Mouse (Mus musculus) layer of hippocampus, adult 2 months (tissue): Measurements from ENCODE around the gene Ptbp1. TPM values are rescaled to one million over a fixed set of nuclear protein-coding genes. Genes with fewer than 3 reads are reported as not detected.
"Not testable (repeated sequence)": the region's sequence is repeated elsewhere in the genome, so short reads cannot be mapped to it uniquely, and the experiment has no call there.

Experiments used
- DNase-seq, 2 experiments: peaks; one replicate each; pipeline ENCODE4 v3.0.0; 2022; ENCODE audit warnings: low spot score in 2 of 2
- H3K27ac ChIP-seq: fragments of 200-600 bp; 2 replicates; pipeline ENCODE4 v1.8.1; 2022
- H3K4me3 ChIP-seq: fragments of 200-600 bp; 2 replicates; pipeline ENCODE4 v1.8.1; 2022; ENCODE audit warnings: mild to moderate bottlenecking
- CTCF ChIP-seq: fragments of 200-600 bp; conservative IDR thresholded peaks from 2 replicates; pipeline ENCODE4 v1.8.1; 2022; ENCODE audit warnings: antibody characterized with exemption, mild to moderate bottlenecking, moderate library complexity
- total RNA-seq, 2 experiments: library from RNA; stranded (reverse); gene quantifications; 2 replicates each; pipeline ENCODE4 v1.2.3; 2021

Gene Ptbp1
- total RNA-seq, 2 experiments from 2014 or later: 56.9 to 58.7 TPM

GRCm38 (mm10) chr10:79865801-79866295, 11.6 kb downstream of the Ptbp1 start:
- Histone ChIP-seq H3K27ac (no peak overlapping the region), H3K4me3 (no peak overlapping the region)
- TF ChIP-seq CTCF: peak; percentile 54
- no peak for DNase-seq

- TF ChIP-seq CTCF: no peak
- no peak for DNase-seq
- Histone ChIP-seq H3K27ac (no peak overlapping the region), H3K4me3 (no peak overlapping the region)
These were observed 12.4 kb downstream of the Ptbp1 start for GRCm38 (mm10) chr10:79866601-79867000.

- no peak for DNase-seq
- no peak for TF ChIP-seq CTCF
- Histone ChIP-seq H3K27ac (no peak overlapping the region), H3K4me3 (no peak overlapping the region)
These were observed 17.6 kb downstream of the Ptbp1 start for GRCm38 (mm10) chr10:79871845-79872244.

DNA sequence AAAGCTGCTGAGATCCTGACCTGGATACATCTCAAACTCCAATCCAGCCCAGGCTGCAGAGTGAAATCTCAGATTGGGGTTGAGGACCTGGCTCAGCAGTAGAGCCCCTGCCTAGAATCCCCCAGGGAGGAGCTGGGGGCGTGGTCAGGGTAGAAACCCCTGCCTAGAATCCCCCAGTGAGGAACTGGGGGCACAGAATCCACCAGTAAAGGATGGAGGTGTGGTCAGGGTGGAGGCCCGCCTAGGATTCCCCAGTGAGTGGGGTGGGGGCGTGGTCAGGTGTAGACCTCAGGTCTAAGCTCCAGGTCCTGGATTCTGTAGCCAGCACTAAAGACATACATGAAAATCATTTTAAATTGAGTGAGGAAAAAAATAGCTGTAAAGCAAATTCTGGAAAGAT, 18.6 kb downstream of the Ptbp1 start:
- Histone ChIP-seq H3K4me3 (peak overlapping the region; percentile 69; the same call in 1 of the 2 replicates), H3K27ac (no peak overlapping the region; the same call in 1 of the 2 replicates)
- no peak for TF ChIP-seq CTCF
- no peak for DNase-seq

DNA sequence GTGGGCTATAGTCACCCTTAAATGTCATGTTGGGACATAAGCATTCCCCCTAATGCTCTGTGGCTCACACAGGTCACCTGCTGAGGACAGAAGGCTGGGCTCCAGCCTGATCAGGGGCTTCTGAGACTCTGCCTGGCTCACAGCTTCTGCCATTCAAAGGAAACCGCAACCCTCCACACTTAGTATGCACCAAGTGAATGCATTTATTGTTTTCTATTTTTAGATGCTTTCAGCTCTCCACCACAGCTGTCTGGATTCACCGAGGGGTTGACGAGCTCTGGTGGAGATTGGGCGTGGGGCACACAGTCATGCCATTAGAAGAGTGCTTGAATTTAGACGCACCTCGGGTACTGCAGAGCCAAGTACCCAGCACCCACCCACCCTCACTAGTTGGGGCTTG, 19.1 kb downstream of the Ptbp1 start:
- peak overlapping the region; percentile 69; the same call in 1 of the 2 replicates for H3K4me3 ChIP-seq
- no peak for TF ChIP-seq CTCF
- DNase-seq: no peak
- no peak overlapping the region; the same call in 1 of the 2 replicates for H3K27ac ChIP-seq

DNA sequence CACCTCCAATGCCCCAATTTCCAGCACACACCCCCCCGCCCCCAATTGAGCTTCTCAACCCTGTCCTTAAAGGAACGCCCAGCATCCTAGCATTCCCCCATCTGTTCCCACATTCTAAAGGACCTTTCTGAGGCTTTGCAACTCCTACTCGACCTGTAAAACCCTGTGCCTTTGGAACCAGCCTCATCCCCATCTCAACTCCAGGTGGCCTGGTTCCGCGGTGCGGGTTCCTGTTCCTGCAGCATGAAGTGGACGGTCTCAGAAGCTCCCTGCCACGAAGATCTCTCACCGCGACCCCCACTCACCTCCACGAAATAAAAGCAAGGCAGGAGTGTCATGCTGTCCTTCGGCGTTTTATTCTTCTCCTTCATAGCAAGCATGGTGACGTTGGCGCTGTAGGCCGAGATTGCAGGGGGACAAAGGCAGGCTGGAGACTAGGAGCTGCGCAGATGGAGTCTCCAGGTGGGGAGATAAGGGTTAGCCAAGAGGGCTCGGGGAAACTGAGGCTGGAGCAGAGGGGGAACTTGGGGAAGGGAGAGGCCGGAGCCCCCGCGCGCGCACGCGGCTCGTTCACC, 19.6 kb downstream of the Ptbp1 start:
- TF ChIP-seq CTCF: no peak
- Histone ChIP-seq H3K27ac (peak overlapping the region; percentile 85), H3K4me3 (peak overlapping the region; percentile 69)
- no peak for DNase-seq

GRCm38 (mm10) chr10:79874290-79874862, 20.1 kb downstream of the Ptbp1 start, which contains the start of the genes Prtn3 and Plppr3:
Gene Prtn3, plus strand, starts transcription at chr10:79874476.
Gene Plppr3, minus strand, starts transcription at chr10:79874634.
- Histone ChIP-seq H3K27ac (peak within 1 kb of the TSS; percentile 85), H3K4me3 (peak within 1 kb of the TSS; percentile 69)
- no peak for TF ChIP-seq CTCF
- DNase-seq: no peak

DNA sequence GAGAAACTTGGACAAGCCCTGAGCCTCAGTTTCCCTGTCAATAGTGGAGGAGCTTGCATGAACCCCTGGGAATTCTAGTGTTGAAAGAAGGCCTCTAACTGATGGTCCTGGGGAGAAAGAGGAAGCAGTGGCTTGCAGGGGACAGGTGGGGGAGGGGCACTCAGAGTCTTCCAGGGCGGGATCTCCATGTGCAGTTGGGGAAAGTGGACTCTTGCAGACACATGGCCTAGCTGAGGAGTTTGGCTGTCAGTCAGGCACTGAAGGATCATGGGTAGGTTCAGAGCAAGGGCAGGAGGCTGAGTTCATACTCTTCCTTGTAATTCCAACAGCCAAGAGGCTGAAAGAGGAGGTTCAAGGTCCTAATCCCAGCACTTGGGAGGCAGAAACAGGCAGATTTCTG, 22.9 kb downstream of the Ptbp1 start:
- no peak for DNase-seq
- no peak for TF ChIP-seq CTCF
- H3K4me3 ChIP-seq: no peak overlapping the region
- no peak overlapping the region for H3K27ac ChIP-seq

- no peak for TF ChIP-seq CTCF
- Histone ChIP-seq H3K27ac (no peak overlapping the region), H3K4me3 (no peak overlapping the region)
- DNase-seq: no peak
These were observed 23.5 kb downstream of the Ptbp1 start for GRCm38 (mm10) chr10:79877757-79878156.

DNA sequence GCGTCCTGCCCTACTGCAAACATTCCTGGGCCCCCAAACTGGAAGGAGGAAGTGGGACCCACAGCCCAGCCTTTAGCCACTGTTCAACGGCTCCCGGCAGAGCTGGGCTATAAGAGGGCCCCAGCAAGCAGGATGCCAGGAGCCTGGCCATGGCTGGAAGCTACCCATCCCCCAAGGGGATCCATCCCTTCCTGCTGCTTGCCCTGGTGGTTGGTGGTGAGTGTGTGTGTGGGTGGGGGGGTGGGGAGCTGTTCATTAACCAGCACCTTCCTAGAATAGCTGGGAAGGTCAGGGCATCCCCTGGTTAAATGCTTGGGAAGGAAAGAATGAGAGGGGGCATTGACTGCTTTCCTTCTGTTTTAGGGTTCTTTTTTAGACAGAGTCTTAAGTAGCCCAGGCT, 25.3 kb downstream of the Ptbp1 start:
- DNase-seq: no peak
- H3K27ac ChIP-seq: no peak overlapping the region
- TF ChIP-seq CTCF: no peak

GRCm38 (mm10) chr10:79880721-79881120, 26.5 kb downstream of the Ptbp1 start:
- no peak for TF ChIP-seq CTCF
- Histone ChIP-seq H3K4me3 (no peak overlapping the region), H3K27ac (no peak overlapping the region)
- no peak for DNase-seq

More for the DNA sequence above, 25.3 kb downstream of the Ptbp1 start:
- no peak overlapping the region for H3K4me3 ChIP-seq

- TF ChIP-seq CTCF: no peak
- Histone ChIP-seq H3K4me3 (no peak overlapping the region), H3K27ac (no peak overlapping the region)
- no peak for DNase-seq
These were observed 27.8 kb downstream of the Ptbp1 start for GRCm38 (mm10) chr10:79881981-79882380.

- Histone ChIP-seq H3K4me3 (no peak overlapping the region), H3K27ac (no peak overlapping the region)
- DNase-seq: peak; percentile 73 to 86
- peak; percentile 94 for TF ChIP-seq CTCF
These were observed 29.3 kb downstream of the Ptbp1 start for GRCm38 (mm10) chr10:79883297-79884084.

- no peak for DNase-seq
- Histone ChIP-seq H3K4me3 (no peak overlapping the region), H3K27ac (no peak overlapping the region)
- TF ChIP-seq CTCF: no peak
These were observed 30.2 kb downstream of the Ptbp1 start for GRCm38 (mm10) chr10:79884446-79884845.

- H3K4me3 ChIP-seq, DNase-seq, H3K27ac ChIP-seq: not testable (repeated sequence)
These were observed 30.7 kb downstream of the Ptbp1 start for GRCm38 (mm10) chr10:79884938-79885337.
